Mouse (Mus musculus): ENCODE results near the gene Fbn1.

DNA sequence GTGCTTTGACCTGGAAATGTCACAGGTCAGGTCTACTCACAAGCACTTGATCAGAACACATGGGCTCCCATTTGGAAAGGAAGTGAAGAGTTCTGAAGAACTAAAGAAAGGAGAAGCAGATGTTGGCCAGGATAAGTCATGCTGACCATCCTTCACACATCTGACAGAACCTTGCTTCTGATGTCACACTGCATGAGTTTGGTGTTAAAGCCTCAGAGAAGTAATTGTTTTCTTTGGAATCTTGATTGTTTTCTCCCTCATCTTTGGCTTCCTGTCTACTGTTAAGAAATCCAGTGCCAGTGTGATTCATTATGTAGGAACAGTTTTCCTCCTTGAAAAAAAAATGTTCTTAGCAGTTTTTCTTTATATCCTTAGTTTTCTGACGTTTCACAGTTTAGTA lies 238.9 kb downstream of the Fbn1 start:
- no peak for TF ChIP-seq CTCF (IDR thresholded peaks at IDR 0.05; ENCODE audit: borderline replicate concordance, extremely low read depth, insufficient read depth, insufficient read length)
- TF ChIP-seq POLR2A (IDR thresholded peaks at IDR 0.05; ENCODE audit: borderline replicate concordance, extremely low read depth, insufficient read depth, insufficient read length, poor library complexity, severe bottlenecking) = no peak

All from brain, embryonic 14.5 days (tissue).